Mouse (Mus musculus): ENCODE results near the gene Srsf5.
"Not testable (repeated sequence)": the region's sequence is repeated elsewhere in the genome, so short reads cannot be mapped to it uniquely, and the experiment has no call there.

Srsf5 gene

DNA sequence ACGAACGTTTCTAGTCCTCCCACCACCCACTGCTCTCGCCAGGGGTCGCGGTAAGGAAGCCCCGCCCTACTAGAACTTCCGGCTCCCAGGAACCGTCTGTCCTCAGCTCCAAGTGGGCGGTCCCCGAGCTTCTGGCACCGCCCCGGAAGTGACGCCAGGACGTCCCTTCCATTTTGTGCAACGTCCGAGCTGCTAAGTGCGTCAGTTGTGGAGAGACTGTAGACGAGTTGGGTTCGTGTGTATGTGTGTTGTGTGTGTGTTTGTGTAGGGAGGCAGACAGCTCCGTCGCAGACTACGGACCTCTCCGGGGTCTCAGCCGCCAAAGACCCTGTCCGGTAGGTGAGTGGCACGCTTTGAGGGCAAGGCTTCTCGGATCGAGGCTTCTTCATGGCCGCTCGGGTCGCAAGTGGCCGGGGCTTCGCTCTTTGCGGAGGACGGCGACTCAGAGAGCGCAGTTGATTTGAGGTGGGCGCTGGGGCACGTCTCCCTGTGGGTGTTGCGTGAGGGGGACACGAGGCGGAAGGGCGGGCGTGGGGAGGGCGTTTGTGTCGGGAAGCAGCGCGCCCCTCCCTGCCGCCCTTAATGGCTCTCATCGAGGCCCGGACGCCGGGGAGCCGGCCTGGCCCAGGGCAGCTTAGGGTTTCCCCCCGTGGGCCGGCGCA lies at the start of gene Srsf5:
Gene Srsf5 (plus strand): TSS at position 171 of the 662 bp plus-strand sequence.
- peak; percentile 99 for DNase-seq

- DNase-seq, result no peak
Observed at GRCm38 (mm10) chr12:80909631-80910030, 35.7 kb upstream of the Srsf5 start.

GRCm38 (mm10) chr12:80917764-80918163 lies 27.5 kb upstream of the Srsf5 start:
- peak; percentile 80 for DNase-seq

DNA sequence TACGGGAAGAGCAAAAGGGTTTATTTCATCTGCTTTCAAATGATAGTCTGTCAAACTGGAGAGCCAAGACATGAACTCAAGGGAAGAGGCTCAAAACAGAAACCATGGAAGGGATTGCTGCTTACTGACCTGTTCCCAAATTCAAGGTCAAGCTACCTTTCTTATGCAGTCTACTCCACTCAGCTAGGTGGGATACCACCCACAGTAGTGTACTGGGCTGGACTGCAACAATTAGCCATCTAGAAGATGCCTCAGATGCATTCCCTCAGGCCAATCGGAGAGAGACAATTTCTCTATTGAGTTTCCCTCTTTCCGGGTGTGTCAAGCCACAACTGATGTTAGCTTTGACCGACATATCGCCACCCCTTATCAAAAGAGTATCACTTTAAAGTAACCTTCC lies 24.0 kb upstream of the Srsf5 start:
- no peak for DNase-seq

DNA sequence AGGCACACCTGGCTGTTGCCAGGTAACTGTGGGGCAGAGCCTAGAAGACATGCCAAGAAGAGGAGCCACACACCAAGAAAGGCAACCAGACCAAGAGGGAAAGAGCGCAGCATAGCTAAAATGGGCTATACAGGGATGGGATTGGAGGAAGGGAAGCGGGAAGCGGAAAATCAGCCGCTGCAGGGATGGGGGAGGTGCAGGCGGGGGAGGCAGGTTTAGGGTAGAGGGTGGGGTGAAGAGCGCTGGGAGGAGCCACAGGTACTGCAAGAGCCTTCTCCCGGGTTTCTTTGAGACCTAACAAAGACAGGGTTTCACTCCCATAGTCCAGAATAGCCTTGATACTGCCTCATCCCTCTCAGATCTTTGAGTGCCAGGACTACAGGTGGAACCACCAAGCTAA lies 22.4 kb upstream of the Srsf5 start:
- no peak for DNase-seq

DNA sequence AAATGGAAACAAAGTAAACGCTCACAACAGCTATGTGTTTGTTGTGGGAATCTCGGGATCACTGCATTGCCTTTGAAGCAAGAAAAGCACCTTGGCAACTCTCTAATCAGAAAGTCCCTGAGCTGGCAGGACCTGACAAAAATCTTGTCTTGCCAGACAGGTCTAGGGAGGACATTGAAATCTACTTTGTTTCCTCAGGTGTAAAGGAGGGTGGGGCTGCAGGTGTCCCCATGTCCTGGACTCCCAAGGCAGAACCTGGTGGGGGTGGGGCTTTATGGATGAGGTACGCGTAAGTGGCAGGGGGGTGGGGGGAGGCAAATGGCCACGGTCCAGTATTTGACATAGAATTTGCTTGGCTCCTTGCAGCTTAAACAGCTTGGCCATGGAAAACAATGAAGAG lies 21.7 kb upstream of the Srsf5 start:
- DNase-seq, result no peak

GRCm38 (mm10) chr12:80924205-80924604 lies 21.1 kb upstream of the Srsf5 start:
- no peak for DNase-seq

GRCm38 (mm10) chr12:80925919-80926318 lies 19.4 kb upstream of the Srsf5 start:
- DNase-seq, result no peak

DNA sequence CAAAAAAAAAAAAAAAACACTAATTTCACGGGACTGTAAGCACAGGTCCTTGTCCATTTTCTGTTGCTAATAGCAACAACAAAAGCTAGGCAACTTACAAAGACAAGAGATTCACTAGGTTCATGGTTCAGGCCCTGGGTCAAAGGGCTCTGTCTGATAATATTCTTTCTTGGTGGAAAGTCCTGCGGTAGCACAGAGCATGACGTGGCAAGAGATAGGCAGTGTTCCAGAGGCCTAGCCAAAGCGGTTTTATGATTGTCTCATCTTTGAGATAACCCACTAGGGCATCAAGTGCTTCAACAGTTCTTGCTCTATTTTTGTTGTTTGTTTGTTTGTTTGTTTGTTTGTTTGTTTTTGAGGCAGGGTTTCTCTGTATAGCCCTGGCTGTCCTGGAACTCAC lies 18.8 kb upstream of the Srsf5 start:
- DNase-seq, result no peak

DNA sequence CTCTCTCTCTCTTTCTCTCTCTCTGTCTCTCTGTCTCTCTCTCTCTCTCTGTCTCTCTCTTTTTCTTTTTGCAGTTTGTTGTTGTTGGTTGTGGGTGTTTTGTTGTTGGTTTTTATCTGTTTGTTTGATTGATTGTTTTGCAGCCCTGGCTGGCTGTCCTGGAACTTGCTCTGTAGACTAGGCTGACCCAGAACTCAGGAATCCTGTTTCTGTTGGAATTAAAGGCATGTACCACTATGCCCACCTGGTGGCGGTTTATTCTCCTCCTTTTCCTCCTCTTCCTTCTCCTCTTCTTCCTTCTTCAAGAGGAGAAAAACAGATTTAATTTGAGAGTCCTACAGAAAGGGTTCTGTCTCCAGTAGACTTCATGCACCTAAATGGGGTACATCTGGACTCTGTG lies 17.8 kb upstream of the Srsf5 start:
- DNase-seq, result no peak

DNA sequence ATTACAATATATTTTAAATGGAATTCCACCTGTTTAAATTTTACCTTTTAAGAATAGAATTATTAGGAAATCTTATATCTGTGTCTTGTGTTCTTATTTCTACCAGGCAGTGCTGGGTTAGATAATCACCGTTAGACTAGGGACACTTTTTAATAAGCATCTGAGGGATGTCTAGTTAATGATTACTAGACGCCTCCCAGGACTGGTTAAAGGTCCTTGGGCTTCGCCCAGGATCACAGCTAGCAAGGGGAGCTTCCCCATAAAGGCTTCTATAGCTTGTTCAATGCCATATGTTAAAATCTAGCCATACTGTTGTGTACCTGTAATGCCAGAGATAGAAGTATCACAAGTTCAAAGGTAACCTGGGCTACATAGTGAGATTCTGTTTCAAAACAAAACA lies 16.4 kb upstream of the Srsf5 start:
- DNase-seq, result no peak

- DNase-seq, result no peak
Observed at GRCm38 (mm10) chr12:80930141-80930540, 15.2 kb upstream of the Srsf5 start.

GRCm38 (mm10) chr12:80931402-80932140 lies 13.7 kb upstream of the Srsf5 start:
- DNase-seq, result no peak

DNA sequence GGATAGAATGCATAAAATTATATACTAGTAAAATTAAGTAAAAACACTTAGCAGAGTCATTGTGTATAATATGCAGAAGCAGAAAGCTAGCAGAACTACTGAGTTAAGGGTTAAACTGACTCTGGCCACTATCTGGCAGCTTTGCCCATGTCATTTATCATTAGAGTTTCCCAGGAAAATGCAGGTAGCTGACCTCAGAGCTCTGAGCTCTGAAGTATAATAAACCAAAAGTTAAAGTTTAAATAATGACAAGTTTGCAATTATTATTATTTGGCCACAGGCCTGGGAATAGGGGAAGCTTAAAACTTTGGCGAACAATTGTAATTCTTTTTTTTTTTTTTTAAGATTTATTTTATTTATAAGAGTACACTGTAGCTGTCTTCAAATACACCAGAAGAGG lies 12.4 kb upstream of the Srsf5 start:
- no peak for DNase-seq

GRCm38 (mm10) chr12:80936751-80937150 lies 8.6 kb upstream of the Srsf5 start:
- DNase-seq, result no peak

DNA sequence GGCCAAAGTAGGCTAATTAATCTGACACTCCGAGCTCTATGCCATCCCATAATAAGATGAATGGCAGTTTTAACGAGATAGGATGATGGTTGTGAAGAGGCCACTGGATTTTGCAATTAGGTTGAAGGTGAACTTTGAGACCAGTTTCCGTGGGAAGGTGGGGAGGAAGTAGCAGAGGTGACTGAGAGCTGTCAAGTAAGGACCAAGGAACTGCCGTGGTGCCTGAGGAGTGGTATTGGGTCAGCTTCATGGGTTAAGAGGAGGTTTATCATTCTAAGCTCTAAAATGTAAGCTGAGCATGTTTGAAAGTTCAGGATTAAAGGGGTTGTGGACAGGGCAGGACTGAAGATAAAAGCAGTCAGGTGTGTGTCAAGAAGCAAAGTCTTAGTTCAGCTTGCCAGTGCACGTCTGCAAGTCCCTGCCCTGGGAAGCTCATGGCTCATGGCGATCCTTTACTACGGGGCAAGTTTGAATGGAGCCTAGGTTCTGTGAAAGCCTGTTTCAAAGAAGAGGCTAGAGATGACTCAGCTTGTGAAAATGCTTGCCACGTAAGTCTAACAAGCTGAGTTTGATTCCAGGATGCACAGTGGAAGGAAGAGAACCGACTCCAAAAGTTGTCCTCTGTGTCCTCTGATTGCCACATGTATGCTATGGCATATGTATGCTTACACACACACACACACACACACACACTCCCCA lies 7.8 kb upstream of the Srsf5 start:
- DNase-seq, result no peak

- DNase-seq, result peak; percentile 70
Observed at GRCm38 (mm10) chr12:80938642-80939041, 6.7 kb upstream of the Srsf5 start.

DNA sequence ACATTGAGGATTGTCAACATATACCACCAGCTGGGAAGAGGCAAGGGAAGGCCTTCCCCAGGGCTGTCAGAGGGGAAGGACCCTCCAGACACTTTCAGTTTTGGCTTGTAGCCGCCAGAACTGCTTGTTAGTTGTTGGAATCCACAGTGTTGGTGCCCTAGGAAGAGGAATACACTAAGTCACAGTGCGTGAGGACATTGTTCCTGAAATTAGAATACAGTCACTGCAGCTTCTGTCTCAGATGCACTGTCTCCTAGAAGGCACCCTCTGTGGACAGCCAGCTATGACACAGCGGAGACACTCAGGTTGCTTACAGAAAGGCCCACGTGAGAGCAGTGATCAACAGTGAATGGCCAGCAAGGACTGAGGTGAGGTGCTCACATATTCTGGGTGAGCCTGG lies 6.1 kb upstream of the Srsf5 start:
- peak; percentile 26 for DNase-seq

DNA sequence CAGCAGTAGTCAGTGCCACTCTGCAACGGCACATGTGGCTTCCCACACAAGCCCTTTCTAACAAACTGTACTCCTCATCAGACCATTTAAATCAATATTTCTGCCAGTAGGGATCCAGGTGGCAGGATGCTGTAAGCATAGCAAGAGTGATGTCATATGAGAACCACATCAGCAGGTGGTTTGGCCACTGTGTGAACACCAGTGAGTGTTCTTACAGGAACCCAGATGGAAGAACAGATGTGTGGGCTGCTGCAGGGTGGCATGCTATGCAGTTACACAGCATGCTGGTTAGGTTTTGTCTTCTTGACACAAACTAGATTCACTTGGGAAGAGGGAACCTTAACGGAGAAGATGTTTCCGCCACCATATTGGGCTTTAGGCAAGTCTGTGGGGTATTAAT lies 3.4 kb upstream of the Srsf5 start:
- peak; percentile 46 for DNase-seq

DNA sequence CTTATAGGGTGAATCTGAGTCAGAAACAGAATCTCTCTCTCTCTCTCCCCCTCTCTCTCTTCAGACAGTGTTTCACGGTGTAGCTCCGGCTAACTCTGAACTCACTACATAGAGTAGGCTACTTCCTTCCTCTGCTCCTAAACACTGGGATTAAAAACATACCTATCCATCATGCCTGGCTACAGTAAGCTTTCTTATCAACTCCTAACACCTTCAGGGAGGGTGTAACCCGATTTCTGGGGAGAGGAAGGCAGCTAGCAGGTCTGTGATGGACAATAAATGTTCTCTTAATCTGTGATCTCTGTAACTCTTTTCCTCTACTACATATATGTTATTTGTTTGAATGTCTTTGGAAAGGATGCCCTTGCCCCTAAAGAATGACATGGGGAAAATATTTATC lies 1.9 kb upstream of the Srsf5 start:
- no peak for DNase-seq

DNA sequence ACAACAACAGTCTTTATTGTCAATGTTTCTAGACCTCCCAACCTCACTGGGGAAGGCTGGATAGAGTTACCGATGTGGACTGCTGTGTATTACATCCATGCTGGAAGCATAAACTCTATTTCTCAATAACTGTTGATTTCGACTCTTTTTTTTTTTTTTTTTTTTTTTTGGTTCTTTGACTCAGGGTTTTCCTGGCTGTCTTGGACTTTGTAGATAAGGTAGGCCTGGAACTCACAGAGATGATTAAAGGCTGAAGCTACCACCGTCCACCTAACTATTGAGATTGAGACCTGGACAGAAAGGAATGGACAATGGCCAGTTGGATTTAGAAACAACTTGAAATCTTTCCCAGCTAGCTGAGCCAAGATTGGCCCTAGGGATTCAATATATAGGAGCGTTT lies 1.1 kb upstream of the Srsf5 start:
- DNase-seq, result no peak

GRCm38 (mm10) chr12:80944963-80945333 lies 356 bp upstream of the Srsf5 start:
- not testable (repeated sequence) for DNase-seq

GRCm38 (mm10) chr12:80945996-80946355 lies 672 bp downstream of the Srsf5 start:
- peak; percentile 97 for DNase-seq

- no peak for DNase-seq
Observed at GRCm38 (mm10) chr12:80948202-80948601, 2.9 kb downstream of the Srsf5 start.
